Mouse (Mus musculus): ENCODE measurements at regions not wholly inside any gene's neighbourhood (a gene's known extent, or its start where the extent isn't known, plus 50 kb on each side); places are given as distances from the start of the nearest gene placed in this dataset.

DNA sequence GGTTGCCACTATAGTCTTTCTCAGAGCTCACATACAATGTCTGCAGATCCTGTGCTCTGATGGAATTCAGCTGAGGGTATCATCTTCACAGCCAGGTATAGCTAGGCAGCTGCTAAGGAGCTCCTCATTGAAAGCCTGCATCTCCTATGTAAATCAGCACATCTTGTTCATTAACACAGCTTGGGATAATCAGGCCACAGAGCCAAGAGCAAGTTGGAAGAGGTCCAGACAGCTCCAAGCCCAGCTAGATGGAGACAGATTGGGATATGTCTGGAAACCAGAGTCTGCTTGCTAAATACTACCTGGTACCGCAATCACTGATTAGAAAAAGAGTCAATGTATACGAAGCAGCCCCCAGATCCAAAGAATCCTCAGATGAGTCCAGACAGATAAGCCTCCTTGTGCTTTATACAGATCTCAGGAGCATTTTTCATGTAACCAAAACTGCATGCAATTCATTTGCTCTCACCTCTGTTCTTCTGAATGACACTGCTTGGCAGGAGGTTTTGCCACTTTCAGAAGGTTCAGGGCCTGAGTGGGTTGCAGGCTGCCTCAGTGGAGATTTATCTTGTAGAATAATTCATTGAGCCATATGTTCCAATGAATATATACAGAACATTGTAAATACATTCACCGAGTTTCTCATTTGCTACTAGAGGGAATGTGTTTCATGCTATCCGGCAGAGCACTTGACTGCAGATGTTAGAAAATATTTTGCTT, 485.4 kb downstream of the D3Ertd751e start:
- TF ChIP-seq EP300 (IDR thresholded peaks at IDR 0.05; ENCODE audit: low read length) (no peak), CHD2 (IDR thresholded peaks at IDR 0.05; ENCODE audit: low read length) (no peak), BHLHE40 (IDR thresholded peaks at IDR 0.05; ENCODE audit: low read depth, low read length) (no peak), JUND (conservative IDR thresholded peaks at IDR 0.05; ENCODE audit: low read depth, low read length) (no peak), E2F4 (IDR thresholded peaks at IDR 0.05; ENCODE audit: insufficient replicate concordance, low read depth, low read length) (no peak)
